In genomic region chr7:126791851-126792720, GRCm38 (mm10) we compare ENCODE assay signal across 8 mouse cellular contexts. TPM values are rescaled to one million over a fixed set of nuclear protein-coding genes. Genes with fewer than 3 reads are reported as not detected.
DNase-seq lines count a peak whose midpoint lies in the region; ATAC-seq lines count a peak whose summit lies in the region.

Gene Ppp4c (minus strand): TSS chr7:126792496.

- under 1% methylated on average over 62 of the region's 83 CpGs for WGBS in heart, embryonic 14.5 days
- under 1% methylated on average over 82 of the region's 83 CpGs for WGBS in liver, embryonic 13.5 days (ENCODE audit: insufficient replicate concordance)
- WGBS in stomach, embryonic 16.5 days = under 1% methylated on average over 73 of the region's 83 CpGs

- H3K36me3 ChIP-seq in heart, embryonic 14.5 days (ENCODE audit: control insufficient read depth, insufficient read depth, low read length) = peaks cover 71% of the 10 kb centered on the region
- peaks cover 65% of the 10 kb centered on the region for H3K36me3 ChIP-seq in liver, embryonic 13.5 days
- H3K36me3 ChIP-seq in stomach, embryonic 16.5 days (ENCODE audit: control insufficient read depth, insufficient read depth, low read length) = peaks cover 32% of the 10 kb centered on the region

- H3K9ac ChIP-seq in heart, embryonic 14.5 days (ENCODE audit: low read length) = peak within 1 kb of the TSS; percentile 98
- peak within 1 kb of the TSS; percentile 99 for H3K9ac ChIP-seq in liver, embryonic 13.5 days
- peak within 1 kb of the TSS; percentile 90 for H3K9ac ChIP-seq in stomach, embryonic 16.5 days (ENCODE audit: low read length)

- no peaks in the 10 kb centered on the region for H3K9me3 ChIP-seq in heart, embryonic 14.5 days (ENCODE audit: control insufficient read depth, low read length)
- H3K9me3 ChIP-seq in liver, embryonic 13.5 days (replicated peaks) = no peaks in the 10 kb centered on the region
- no peaks in the 10 kb centered on the region for H3K9me3 ChIP-seq in stomach, embryonic 16.5 days (replicated peaks; ENCODE audit: control insufficient read depth, low read length)

- H3K4me1 ChIP-seq in brown adipose tissue, adult 24 weeks (ENCODE audit: control insufficient read depth, insufficient read depth, insufficient read length, low read length) = peaks cover 3% of the 10 kb centered on the region; the same call in 1 of the 2 replicates
- peaks cover 2 to 26% of the 10 kb centered on the region in 2 experiments for H3K4me1 ChIP-seq in heart, embryonic 14.5 days (ENCODE audit: control insufficient read depth in 2 of 2, insufficient read depth in 2 of 2, low read length in 2 of 2)
- peaks cover 65% of the 10 kb centered on the region for H3K4me1 ChIP-seq in liver, embryonic 13.5 days (replicated peaks)
- peaks cover 28% of the 10 kb centered on the region for H3K4me1 ChIP-seq in stomach, embryonic 16.5 days (ENCODE audit: control insufficient read depth, insufficient read depth, low read length)

- peak within 1 kb of the TSS; percentile 99 for H3K4me3 ChIP-seq in brown adipose tissue, adult 24 weeks (ENCODE audit: insufficient read depth, low read depth, low read length)
- H3K4me3 ChIP-seq in heart, embryonic 14.5 days (ENCODE audit: control insufficient read depth in 1 of 2, insufficient read depth in 1 of 2, low read depth in 1 of 2, low read length in 2 of 2) = peak within 1 kb of the TSS; percentile 93 to 95
- peak within 1 kb of the TSS; percentile 94 for H3K4me3 ChIP-seq in liver, embryonic 13.5 days (replicated peaks)
- peak within 1 kb of the TSS; percentile 99 for H3K4me3 ChIP-seq in stomach, embryonic 16.5 days (replicated peaks; ENCODE audit: low read length)

- H3K27me3 ChIP-seq in heart, embryonic 14.5 days (ENCODE audit: control insufficient read depth, insufficient read depth, low read length) = no peaks in the 10 kb centered on the region
- no peaks in the 10 kb centered on the region for H3K27me3 ChIP-seq in liver, embryonic 13.5 days
- H3K27me3 ChIP-seq in stomach, embryonic 16.5 days (ENCODE audit: control insufficient read depth, insufficient read depth, low read length) = no peaks in the 10 kb centered on the region

- H3K27ac ChIP-seq in brown adipose tissue, adult 24 weeks (replicated peaks; ENCODE audit: low read depth, low read length) = peak within 1 kb of the TSS; percentile 93
- H3K27ac ChIP-seq in heart, embryonic 14.5 days (replicated peaks in 1 of 2; ENCODE audit: control insufficient read depth in 1 of 2, insufficient read depth in 1 of 2, low read depth in 2 of 2, low read length in 2 of 2) = peak within 1 kb of the TSS; percentile 96
- peak within 1 kb of the TSS; percentile 93 for H3K27ac ChIP-seq in liver, embryonic 13.5 days
- peak within 1 kb of the TSS; percentile 98 for H3K27ac ChIP-seq in stomach, embryonic 16.5 days (ENCODE audit: low read length)

- peak; percentile 78 for ATAC-seq in heart, embryonic 14.5 days (ENCODE audit: insufficient number of reproducible peaks, insufficient read depth, low FRiP score, low read depth)
- ATAC-seq in liver, embryonic 13.5 days (ENCODE audit: low read depth) = peak; percentile 89
- ATAC-seq in stomach, embryonic 16.5 days (ENCODE audit: insufficient read depth, low FRiP score) = peak; percentile 94

- H3K4me2 ChIP-seq in heart, embryonic 14.5 days (ENCODE audit: low read length) = peak within 1 kb of the TSS; percentile 80
- peak within 1 kb of the TSS; percentile 88 for H3K4me2 ChIP-seq in liver, embryonic 13.5 days
- H3K4me2 ChIP-seq in stomach, embryonic 16.5 days (ENCODE audit: low read depth, low read length) = peak within 1 kb of the TSS; percentile 82

- peak; percentile 99 for DNase-seq in CD4-positive, CD25-positive, alpha-beta regulatory T cell, adult 2 months (ENCODE audit: low read depth, low spot score)
- peak; percentile 85 for DNase-seq in fibroblast of lung, adult 2 months (ENCODE audit: low read depth)
- peak; percentile 98 for DNase-seq in kidney, postnatal 14 days
- DNase-seq in liver, embryonic 13.5 days = peak; percentile 92
- peak; percentile 99 for DNase-seq in neural tube, embryonic 10.5 days (ENCODE audit: extremely low spot score, low spot score)

RNA-seq across cellular contexts. Expression of gene Ppp4c, which starts in this region (rescaled TPM):
- polyA plus RNA-seq in brown adipose tissue, adult 24 weeks (2012; ENCODE audit: insufficient read depth, insufficient read length, missing spikeins) = 46.4 and 53.3 TPM in 2 replicates
- 132 and 146 TPM in 2 replicates for polyA plus RNA-seq in heart, embryonic 14.5 days (2014; fragmentation: Nextera tagmentation; extraction: Ambion mirVana)
- polyA plus RNA-seq in liver, embryonic 13.5 days (2015; fragmentation: Nextera tagmentation; extraction: Ambion mirVana) = 133 and 141 TPM in 2 replicates
- polyA plus RNA-seq in stomach, embryonic 16.5 days (2015; fragmentation: Nextera tagmentation; extraction: Ambion mirVana) = 180 and 192 TPM in 2 replicates

Comparison
In these comparisons a context has a peak if more than half of its experiments do, and no peak if none do; other contexts are left out.
1. Peak in every context shown above with its lines: DNase-seq, ATAC-seq, H3K4me3 ChIP-seq and H3K27ac ChIP-seq.